Mouse (Mus musculus) heart, postnatal 10 days (tissue): ENCODE data around the gene Tmem208. TPM values are rescaled to one million over a fixed set of nuclear protein-coding genes. Genes with fewer than 3 reads are reported as not detected.
A peak's percentile ranks its signal among the peaks of the same experiment; 100 is the strongest.

Source experiments
- DNase-seq, 2 experiments: peaks; one replicate each; pipeline ENCODE4 v3.0.0; 2021
- intact Hi-C: fragments of 180-260 bp; cut with DNase I; formaldehyde crosslinking; loops from one replicate; pipeline ENCODE4 v1.15.1; 2025
- total RNA-seq, 2 experiments: library from RNA; stranded (reverse); gene quantifications; 2 replicates each; pipeline ENCODE4 v1.2.3; 2021

Tmem208 gene
- total RNA-seq, 2 experiments from 2014 or later = 30.7 to 31.5 TPM

GRCm38 (mm10) chr8:105318662-105319190, 7.4 kb upstream of the Tmem208 start:
- intact Hi-C loops = no loop called here
- no peak for DNase-seq

- intact Hi-C loops = no loop called here
Observed at GRCm38 (mm10) chr8:105323183-105323582, 3.0 kb upstream of the Tmem208 start.

GRCm38 (mm10) chr8:105325641-105326093, 487 bp upstream of the Tmem208 start:
- DNase-seq = no peak
- intact Hi-C loops = loop anchor here (2.0 kb wide), 2 partner anchors 21 to 27 kb away; partner anchors contain the start of gene Fhod1

More at GRCm38 (mm10) chr8:105323183-105323582, 3.0 kb upstream of the Tmem208 start:
- DNase-seq = no peak

- intact Hi-C loops = loop anchor here (2.0 kb wide), 1 partner anchor 20 kb away; the partner anchor contains the start of gene Fhod1
- no peak for DNase-seq
Observed at GRCm38 (mm10) chr8:105326968-105327367, 814 bp downstream of the Tmem208 start.

- intact Hi-C loops = no loop called here
- no peak for DNase-seq
Observed at GRCm38 (mm10) chr8:105330325-105330724, 4.2 kb downstream of the Tmem208 start.

GRCm38 (mm10) chr8:105331469-105331868, 5.3 kb downstream of the Tmem208 start:
- no peak for DNase-seq
- intact Hi-C loops = no loop called here

- DNase-seq = no peak
- intact Hi-C loops = no loop called here
Observed at GRCm38 (mm10) chr8:105331931-105332330, 5.8 kb downstream of the Tmem208 start.

GRCm38 (mm10) chr8:105332523-105332922, 6.4 kb downstream of the Tmem208 start:
- DNase-seq = no peak
- intact Hi-C loops = no loop called here

- intact Hi-C loops = no loop called here
- no peak for DNase-seq
Observed at GRCm38 (mm10) chr8:105336373-105337130, 10.4 kb downstream of the Tmem208 start.

- intact Hi-C loops = no loop called here
- DNase-seq = no peak
Observed at GRCm38 (mm10) chr8:105338992-105339391, 12.8 kb downstream of the Tmem208 start.

- peak in 1 of 2 experiments; percentile 28 for DNase-seq
- intact Hi-C loops = no loop called here
Observed at GRCm38 (mm10) chr8:105339886-105340635, 13.9 kb downstream of the Tmem208 start.

GRCm38 (mm10) chr8:105341399-105341798, 15.2 kb downstream of the Tmem208 start:
- peak in 1 of 2 experiments; percentile 38 for DNase-seq
- intact Hi-C loops = no loop called here

GRCm38 (mm10) chr8:105342768-105343167, 16.6 kb downstream of the Tmem208 start:
- intact Hi-C loops = no loop called here
- DNase-seq = no peak

GRCm38 (mm10) chr8:105343791-105344574, 17.8 kb downstream of the Tmem208 start:
- intact Hi-C loops = no loop called here
- no peak for DNase-seq

- peak; percentile 37 to 51 for DNase-seq
- intact Hi-C loops = no loop called here
Observed at GRCm38 (mm10) chr8:105345061-105345975, 19.2 kb downstream of the Tmem208 start.

- peak; percentile 87 to 89 for DNase-seq
- intact Hi-C loops = loop anchor here (2.0 kb wide), 1 partner anchor 20 kb away; the partner anchor contains the start of genes Lrrc29 and Tmem208
Observed at GRCm38 (mm10) chr8:105346611-105347427, 20.7 kb downstream of the Tmem208 start.

GRCm38 (mm10) chr8:105347428-105348221, 21.5 kb downstream of the Tmem208 start, which contains the start of gene Fhod1:
Gene Fhod1 (minus strand): TSS chr8:105347953.
- intact Hi-C loops = loop anchor here (2.0 kb wide), 1 partner anchor 21 kb away; the partner anchor contains the start of genes Lrrc29 and Tmem208
- peak; percentile 93 to 96 for DNase-seq
